Mouse (Mus musculus): ENCODE measurements around the gene Syngap1. TPM values are rescaled to one million over a fixed set of nuclear protein-coding genes. Genes with fewer than 3 reads are reported as not detected.
A peak's percentile ranks its signal among the peaks of the same experiment; 100 is the strongest.
"Not testable (repeated sequence)": the region's sequence is repeated elsewhere in the genome, so short reads cannot be mapped to it uniquely, and the experiment has no call there.

Gene Syngap1
- polyA plus RNA-seq, 1 experiment, result 109 TPM

DNA sequence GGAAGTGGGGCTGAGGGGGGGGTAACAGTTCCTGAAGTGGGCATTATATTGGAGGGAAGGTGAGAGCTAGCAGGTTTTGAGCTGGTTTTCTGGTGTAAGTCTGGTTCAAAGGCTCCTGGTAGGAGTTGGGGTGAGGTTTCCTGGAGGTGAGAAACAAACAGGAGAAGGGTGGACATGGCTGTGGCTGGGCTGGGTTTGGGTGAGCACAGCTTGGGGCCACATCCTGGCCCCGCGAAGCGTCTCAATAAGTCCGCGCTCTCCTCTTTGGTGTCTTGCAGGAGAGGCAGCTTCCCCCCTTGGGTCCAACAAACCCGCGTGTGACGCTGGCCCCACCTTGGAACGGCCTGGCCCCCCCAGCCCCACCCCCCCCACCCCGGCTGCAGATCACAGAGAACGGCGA is 29.2 kb downstream of the Syngap1 start:
- Histone ChIP-seq H3K4me1 (ENCODE audit: control insufficient read depth, insufficient read depth, low read length) (peaks cover 16% of the 10 kb centered on the region), H3K27ac (ENCODE audit: control insufficient read depth, insufficient read depth, low read depth, low read length) (peak overlapping the region; percentile 46; the same call in 1 of the 2 replicates), H3K27me3 (ENCODE audit: control insufficient read depth, insufficient read depth, low read length) (no peaks in the 10 kb centered on the region), H3K36me3 (ENCODE audit: control insufficient read depth, insufficient read depth, low read length) (peaks cover 1% of the 10 kb centered on the region; the same call in 1 of the 2 replicates), H3K4me3 (ENCODE audit: control insufficient read depth, low read depth, low read length) (peak overlapping the region; percentile 57)
- TF ChIP-seq POLR2A (IDR thresholded peaks at IDR 0.05; ENCODE audit: control insufficient read depth, low read depth, low read length), result no peak
- TF ChIP-seq CTCF (IDR thresholded peaks at IDR 0.05; ENCODE audit: control insufficient read depth, insufficient read depth, insufficient replicate concordance, low read depth, low read length), result no peak

DNA sequence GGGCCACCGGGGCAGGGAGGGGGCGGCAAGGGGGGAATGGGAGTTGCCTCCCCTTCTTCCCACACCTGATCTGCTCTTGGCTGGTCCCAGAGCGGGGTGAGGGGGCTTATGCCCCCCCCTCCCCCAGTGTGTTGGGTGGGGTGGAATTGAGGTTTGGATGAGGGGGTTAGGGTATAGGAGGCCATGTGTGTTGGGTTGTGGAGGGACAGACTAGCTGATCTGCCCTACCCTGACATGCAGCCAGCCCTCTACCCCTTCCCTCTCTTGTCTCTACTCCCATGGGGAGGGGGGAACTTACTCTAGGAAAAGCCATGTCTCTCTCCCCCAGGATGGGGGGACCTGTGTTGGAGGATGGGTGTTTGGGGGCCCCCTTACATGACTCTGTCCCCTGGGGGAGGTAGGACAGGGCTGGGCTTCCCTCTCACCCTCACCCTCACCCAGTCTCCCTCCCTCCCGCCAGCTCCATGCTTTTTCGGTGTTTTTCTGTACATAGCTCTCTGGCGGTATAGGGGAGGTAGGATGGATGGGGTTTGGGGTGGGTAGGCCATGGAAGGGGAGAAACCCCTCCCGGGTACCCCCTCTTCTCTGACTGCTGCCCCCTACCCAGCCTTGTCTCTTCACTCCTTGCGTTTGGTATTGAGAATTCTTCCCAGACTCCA is 30.3 kb downstream of the Syngap1 start:
- Histone ChIP-seq H3K27ac (ENCODE audit: control insufficient read depth, insufficient read depth, low read depth, low read length) (peak overlapping the region; percentile 23; the same call in 1 of the 2 replicates), H3K4me1 (ENCODE audit: control insufficient read depth, insufficient read depth, low read length) (peaks cover 16% of the 10 kb centered on the region), H3K36me3 (ENCODE audit: control insufficient read depth, insufficient read depth, low read length) (peaks cover 3% of the 10 kb centered on the region), H3K27me3 (ENCODE audit: control insufficient read depth, insufficient read depth, low read length) (no peaks in the 10 kb centered on the region), H3K4me3 (ENCODE audit: control insufficient read depth, low read depth, low read length) (peak overlapping the region; percentile 72)
- TF ChIP-seq POLR2A (IDR thresholded peaks at IDR 0.05; ENCODE audit: control insufficient read depth, low read depth, low read length) (no peak), CTCF (IDR thresholded peaks at IDR 0.05; ENCODE audit: control insufficient read depth, insufficient read depth, insufficient replicate concordance, low read depth, low read length) (no peak)

DNA sequence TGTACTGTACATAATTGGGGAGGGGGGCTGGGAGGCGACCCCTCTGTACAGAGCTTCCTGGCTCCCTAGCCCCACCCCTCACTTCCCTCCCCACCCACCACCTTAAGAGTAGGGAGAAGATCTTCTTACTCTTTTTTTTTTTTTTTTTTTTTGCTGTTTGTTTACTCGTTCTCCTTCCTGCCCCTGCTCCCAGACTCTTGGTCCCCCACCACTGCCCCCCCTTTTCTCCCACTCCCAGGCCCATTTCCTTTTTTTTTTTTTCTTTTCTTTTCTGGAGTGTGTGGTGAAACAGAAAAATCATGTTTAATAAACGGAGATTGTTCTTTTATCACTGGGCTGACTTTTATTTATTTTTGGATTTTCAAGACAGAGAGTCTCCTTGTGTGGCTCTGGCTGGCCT is 31.1 kb downstream of the Syngap1 start:
- no peaks in the 10 kb centered on the region for H3K27me3 ChIP-seq (ENCODE audit: control insufficient read depth, insufficient read depth, low read length)
- no peak overlapping the region; the same call in 1 of the 2 replicates for H3K27ac ChIP-seq (ENCODE audit: control insufficient read depth, insufficient read depth, low read depth, low read length)
- TF ChIP-seq POLR2A (IDR thresholded peaks at IDR 0.05; ENCODE audit: control insufficient read depth, low read depth, low read length), result no peak
- no peak for TF ChIP-seq CTCF (IDR thresholded peaks at IDR 0.05; ENCODE audit: control insufficient read depth, insufficient read depth, insufficient replicate concordance, low read depth, low read length)
- H3K4me1 ChIP-seq (ENCODE audit: control insufficient read depth, insufficient read depth, low read length), result peaks cover 16% of the 10 kb centered on the region
- H3K36me3 ChIP-seq (ENCODE audit: control insufficient read depth, insufficient read depth, low read length), result peaks cover 3% of the 10 kb centered on the region
- peak overlapping the region; percentile 95 for H3K4me3 ChIP-seq (ENCODE audit: control insufficient read depth, low read depth, low read length)

DNA sequence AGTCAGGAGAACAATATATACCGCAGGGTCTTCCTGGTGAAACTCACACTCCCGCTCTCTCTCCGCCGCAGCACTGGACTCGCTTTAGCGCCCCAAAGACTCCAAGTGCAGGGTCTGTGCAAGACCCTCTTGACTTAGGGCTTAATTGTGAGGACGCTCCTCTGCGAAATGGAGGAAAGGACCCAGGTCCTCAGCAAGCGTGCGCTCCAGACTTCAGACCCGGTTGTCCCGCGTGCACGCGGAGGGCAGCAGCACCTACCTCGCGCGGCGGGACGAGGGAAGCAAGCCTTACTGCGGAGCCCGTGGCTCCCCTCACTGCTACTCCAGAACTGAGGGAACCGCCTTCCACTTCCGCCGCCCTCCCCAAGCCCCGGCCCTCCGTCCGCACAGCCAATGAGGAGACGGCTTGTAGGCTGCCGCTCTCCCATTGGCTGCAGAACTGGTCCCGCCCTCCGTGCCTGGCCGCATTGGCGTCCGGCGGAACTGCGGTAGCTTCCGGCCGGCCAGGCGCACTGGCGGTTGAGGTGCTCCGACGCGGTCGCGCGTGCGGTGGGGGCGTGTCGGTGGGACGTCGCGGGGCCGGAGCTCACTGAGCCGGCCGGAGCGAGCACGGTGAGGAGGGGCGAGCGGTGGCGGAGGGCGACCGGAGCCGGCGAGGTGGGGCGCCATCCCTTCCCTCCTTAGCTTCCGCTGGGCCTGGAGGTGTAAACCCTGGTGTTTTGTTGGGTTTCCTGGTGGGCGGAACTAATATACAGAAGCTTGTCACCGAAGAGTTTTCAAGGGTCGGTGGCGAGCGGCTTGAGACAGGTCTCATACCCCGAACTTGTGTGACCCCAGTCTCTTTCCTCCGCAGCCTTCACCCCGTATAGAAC is 31.9 kb downstream of the Syngap1 start, which contains the start of gene Zbtb9:
Gene Zbtb9 (plus strand): TSS at position 465 of the 872 bp plus-strand sequence.
- peak within 1 kb of the TSS; percentile 84 for H3K27ac ChIP-seq (ENCODE audit: control insufficient read depth, insufficient read depth, low read depth, low read length)
- H3K36me3 ChIP-seq (ENCODE audit: control insufficient read depth, insufficient read depth, low read length), result peaks cover 3% of the 10 kb centered on the region
- peaks cover 16% of the 10 kb centered on the region for H3K4me1 ChIP-seq (ENCODE audit: control insufficient read depth, insufficient read depth, low read length)

DNA sequence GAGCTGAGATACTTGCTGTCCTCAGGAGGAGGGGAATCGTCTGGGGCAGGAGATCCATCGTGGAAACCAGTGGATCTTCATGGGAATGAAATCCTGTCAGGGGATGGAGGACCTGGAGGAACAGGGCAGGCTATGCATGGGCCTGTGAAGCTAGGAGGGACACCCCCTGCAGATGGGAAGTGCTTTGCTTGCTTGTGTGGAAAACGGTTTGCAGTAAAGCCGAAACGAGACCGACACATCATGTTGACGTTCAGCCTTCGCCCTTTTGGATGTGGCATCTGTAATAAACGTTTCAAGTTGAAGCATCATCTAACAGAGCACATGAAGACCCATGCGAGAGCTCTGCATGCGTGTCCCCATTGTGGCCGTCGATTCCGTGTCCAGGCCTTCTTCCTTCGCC is 33.5 kb downstream of the Syngap1 start:
- Histone ChIP-seq H3K27ac (ENCODE audit: control insufficient read depth, insufficient read depth, low read depth, low read length) (no peak overlapping the region), H3K36me3 (ENCODE audit: control insufficient read depth, insufficient read depth, low read length) (peaks cover 3% of the 10 kb centered on the region), H3K4me3 (ENCODE audit: control insufficient read depth, low read depth, low read length) (peak overlapping the region; percentile 95), H3K27me3 (ENCODE audit: control insufficient read depth, insufficient read depth, low read length) (no peaks in the 10 kb centered on the region), H3K4me1 (ENCODE audit: control insufficient read depth, insufficient read depth, low read length) (peaks cover 16% of the 10 kb centered on the region)
- no peak for TF ChIP-seq POLR2A (IDR thresholded peaks at IDR 0.05; ENCODE audit: control insufficient read depth, low read depth, low read length)
- no peak for TF ChIP-seq CTCF (IDR thresholded peaks at IDR 0.05; ENCODE audit: control insufficient read depth, insufficient read depth, insufficient replicate concordance, low read depth, low read length)

More for the DNA sequence above, 31.9 kb downstream of the Syngap1 start, which contains the start of gene Zbtb9:
- TF ChIP-seq POLR2A (IDR thresholded peaks at IDR 0.05; ENCODE audit: control insufficient read depth, low read depth, low read length) (peak; percentile 94), CTCF (IDR thresholded peaks at IDR 0.05; ENCODE audit: control insufficient read depth, insufficient read depth, insufficient replicate concordance, low read depth, low read length) (no peak)
- Histone ChIP-seq H3K4me3 (ENCODE audit: control insufficient read depth, low read depth, low read length) (peak within 1 kb of the TSS; percentile 95), H3K27me3 (ENCODE audit: control insufficient read depth, insufficient read depth, low read length) (no peaks in the 10 kb centered on the region)

DNA sequence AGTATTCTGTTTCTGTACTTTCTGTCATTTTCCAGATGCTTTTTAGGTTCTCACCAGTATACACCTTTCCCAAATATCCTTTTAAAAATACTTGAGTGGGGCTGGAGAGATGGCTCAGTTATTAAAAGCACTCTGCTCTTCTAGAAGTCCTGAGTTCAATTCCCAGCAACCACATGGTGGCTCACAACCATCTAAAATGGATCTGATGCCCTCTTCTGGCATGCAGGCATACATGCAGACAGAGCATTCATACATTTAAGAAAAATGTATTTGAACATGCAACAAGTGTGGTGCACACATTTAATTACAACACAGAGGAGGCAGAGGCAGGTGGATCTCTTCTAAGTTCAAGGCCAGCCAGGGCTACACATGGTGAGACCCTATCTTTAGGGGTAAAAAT is 34.4 kb downstream of the Syngap1 start:
- H3K36me3 ChIP-seq (ENCODE audit: control insufficient read depth, insufficient read depth, low read length), result peaks cover 3% of the 10 kb centered on the region
- no peak for TF ChIP-seq CTCF (IDR thresholded peaks at IDR 0.05; ENCODE audit: control insufficient read depth, insufficient read depth, insufficient replicate concordance, low read depth, low read length)
- TF ChIP-seq POLR2A (IDR thresholded peaks at IDR 0.05; ENCODE audit: control insufficient read depth, low read depth, low read length), result no peak
- no peaks in the 10 kb centered on the region for H3K27me3 ChIP-seq (ENCODE audit: control insufficient read depth, insufficient read depth, low read length)
- no peak overlapping the region; the same call in 1 of the 2 replicates for H3K4me3 ChIP-seq (ENCODE audit: control insufficient read depth, low read depth, low read length)
- no peak overlapping the region for H3K27ac ChIP-seq (ENCODE audit: control insufficient read depth, insufficient read depth, low read depth, low read length)
- H3K4me1 ChIP-seq (ENCODE audit: control insufficient read depth, insufficient read depth, low read length), result peaks cover 14% of the 10 kb centered on the region

DNA sequence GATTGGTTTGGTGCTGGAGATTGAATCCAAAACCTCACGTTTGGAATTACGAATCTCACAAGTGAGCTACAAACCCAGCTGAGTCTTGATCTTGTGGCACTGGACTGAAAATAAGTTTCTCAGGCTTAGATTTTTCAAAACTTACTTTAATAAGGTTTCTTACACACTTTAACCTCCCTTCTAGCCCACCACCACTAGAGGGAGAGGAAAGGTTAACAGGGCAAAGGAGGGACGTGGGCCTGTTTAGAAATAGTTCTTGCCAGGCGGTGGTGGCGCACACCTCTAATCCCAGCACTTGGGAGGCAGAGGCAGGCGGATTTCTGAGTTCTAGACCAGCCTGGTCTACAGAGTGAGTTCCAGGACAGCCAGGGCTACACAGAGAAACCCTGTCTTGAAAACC is 36.3 kb downstream of the Syngap1 start:
- not testable (repeated sequence) for H3K27ac ChIP-seq (ENCODE audit: control insufficient read depth, insufficient read depth, low read depth, low read length); H3K27me3 ChIP-seq (ENCODE audit: control insufficient read depth, insufficient read depth, low read length); H3K36me3 ChIP-seq (ENCODE audit: control insufficient read depth, insufficient read depth, low read length); H3K4me1 ChIP-seq (ENCODE audit: control insufficient read depth, insufficient read depth, low read length); H3K4me3 ChIP-seq (ENCODE audit: control insufficient read depth, low read depth, low read length)

All from testis, adult 2 months (tissue).